Mouse (Mus musculus): ENCODE data around the gene Edn3. TPM values are rescaled to one million over a fixed set of nuclear protein-coding genes. Genes with fewer than 3 reads are reported as not detected.

Gene Edn3
- polyA plus RNA-seq, 1 experiment from 2014 or later = 0.36 TPM

- Histone ChIP-seq H3K4me1 (ENCODE audit: control insufficient read depth in 2 of 2, insufficient read depth in 2 of 2, low read length in 2 of 2) (no peaks in the 10 kb centered on the region), H3K27me3 (ENCODE audit: control insufficient read depth, insufficient read depth, low read length) (no peaks in the 10 kb centered on the region), H3K4me2 (ENCODE audit: low read length) (no peak overlapping the region), H3K4me3 (ENCODE audit: control insufficient read depth in 1 of 2, insufficient read depth in 1 of 2, low read depth in 1 of 2, low read length in 2 of 2) (no peak overlapping the region), H3K9ac (ENCODE audit: low read length) (no peak overlapping the region), H3K9me3 (ENCODE audit: control insufficient read depth, low read length) (no peaks in the 10 kb centered on the region), H3K27ac (replicated peaks in 1 of 2; ENCODE audit: control insufficient read depth in 1 of 2, insufficient read depth in 1 of 2, low read depth in 2 of 2, low read length in 2 of 2) (no peak overlapping the region), H3K36me3 (ENCODE audit: control insufficient read depth, insufficient read depth, low read length) (no peaks in the 10 kb centered on the region)
- ATAC-seq (ENCODE audit: insufficient number of reproducible peaks, insufficient read depth, low FRiP score, low read depth) = no peak
- WGBS = 67% methylated on average over 1 of the region's 1 CpGs
Measured at GRCm38 (mm10) chr2:174747182-174747581, 13.2 kb upstream of the Edn3 start.

GRCm38 (mm10) chr2:174748381-174748780 is 12.0 kb upstream of the Edn3 start:
- Histone ChIP-seq H3K4me3 (ENCODE audit: control insufficient read depth in 1 of 2, insufficient read depth in 1 of 2, low read depth in 1 of 2, low read length in 2 of 2) (no peak overlapping the region), H3K36me3 (ENCODE audit: control insufficient read depth, insufficient read depth, low read length) (no peaks in the 10 kb centered on the region), H3K4me1 (ENCODE audit: control insufficient read depth in 2 of 2, insufficient read depth in 2 of 2, low read length in 2 of 2) (no peaks in the 10 kb centered on the region), H3K4me2 (ENCODE audit: low read length) (no peak overlapping the region), H3K9ac (ENCODE audit: low read length) (no peak overlapping the region), H3K9me3 (ENCODE audit: control insufficient read depth, low read length) (no peaks in the 10 kb centered on the region), H3K27ac (replicated peaks in 1 of 2; ENCODE audit: control insufficient read depth in 1 of 2, insufficient read depth in 1 of 2, low read depth in 2 of 2, low read length in 2 of 2) (no peak overlapping the region), H3K27me3 (ENCODE audit: control insufficient read depth, insufficient read depth, low read length) (no peaks in the 10 kb centered on the region)
- ATAC-seq (ENCODE audit: insufficient number of reproducible peaks, insufficient read depth, low FRiP score, low read depth) = no peak
- 69% methylated on average over 8 of the region's 8 CpGs for WGBS

- H3K27ac ChIP-seq (replicated peaks in 1 of 2; ENCODE audit: control insufficient read depth in 1 of 2, insufficient read depth in 1 of 2, low read depth in 2 of 2, low read length in 2 of 2) = no peak overlapping the region
Measured at GRCm38 (mm10) chr2:174753197-174753596, 7.2 kb upstream of the Edn3 start.

GRCm38 (mm10) chr2:174754231-174754630 is 6.2 kb upstream of the Edn3 start:
- no peak overlapping the region for H3K4me2 ChIP-seq (ENCODE audit: low read length)
- 69% methylated on average over 1 of the region's 1 CpGs for WGBS
- H3K9me3 ChIP-seq (ENCODE audit: control insufficient read depth, low read length) = no peaks in the 10 kb centered on the region
- no peak overlapping the region for H3K27ac ChIP-seq (replicated peaks in 1 of 2; ENCODE audit: control insufficient read depth in 1 of 2, insufficient read depth in 1 of 2, low read depth in 2 of 2, low read length in 2 of 2)
- H3K36me3 ChIP-seq (ENCODE audit: control insufficient read depth, insufficient read depth, low read length) = no peaks in the 10 kb centered on the region
- no peak for ATAC-seq (ENCODE audit: insufficient number of reproducible peaks, insufficient read depth, low FRiP score, low read depth)
- H3K4me1 ChIP-seq (ENCODE audit: control insufficient read depth in 2 of 2, insufficient read depth in 2 of 2, low read length in 2 of 2) = no peaks in the 10 kb centered on the region
- no peak overlapping the region for H3K9ac ChIP-seq (ENCODE audit: low read length)
- H3K27me3 ChIP-seq (ENCODE audit: control insufficient read depth, insufficient read depth, low read length) = no peaks in the 10 kb centered on the region
- no peak overlapping the region for H3K4me3 ChIP-seq (ENCODE audit: control insufficient read depth in 1 of 2, insufficient read depth in 1 of 2, low read depth in 1 of 2, low read length in 2 of 2)

More at GRCm38 (mm10) chr2:174753197-174753596, 7.2 kb upstream of the Edn3 start:
- Histone ChIP-seq H3K4me1 (ENCODE audit: control insufficient read depth in 2 of 2, insufficient read depth in 2 of 2, low read length in 2 of 2) (no peaks in the 10 kb centered on the region), H3K9me3 (ENCODE audit: control insufficient read depth, low read length) (no peaks in the 10 kb centered on the region), H3K4me3 (ENCODE audit: control insufficient read depth in 1 of 2, insufficient read depth in 1 of 2, low read depth in 1 of 2, low read length in 2 of 2) (no peak overlapping the region), H3K27me3 (ENCODE audit: control insufficient read depth, insufficient read depth, low read length) (no peaks in the 10 kb centered on the region), H3K36me3 (ENCODE audit: control insufficient read depth, insufficient read depth, low read length) (no peaks in the 10 kb centered on the region), H3K4me2 (ENCODE audit: low read length) (no peak overlapping the region), H3K9ac (ENCODE audit: low read length) (no peak overlapping the region)
- WGBS = 89% methylated on average over 1 of the region's 1 CpGs
- ATAC-seq (ENCODE audit: insufficient number of reproducible peaks, insufficient read depth, low FRiP score, low read depth) = no peak

GRCm38 (mm10) chr2:174759189-174759588 is 1.2 kb upstream of the Edn3 start:
- Histone ChIP-seq H3K4me3 (ENCODE audit: control insufficient read depth in 1 of 2, insufficient read depth in 1 of 2, low read depth in 1 of 2, low read length in 2 of 2) (no peak overlapping the region), H3K4me1 (ENCODE audit: control insufficient read depth in 2 of 2, insufficient read depth in 2 of 2, low read length in 2 of 2) (no peaks in the 10 kb centered on the region; a peak in 1 of 4 replicates), H3K9ac (ENCODE audit: low read length) (no peak overlapping the region), H3K27ac (replicated peaks in 1 of 2; ENCODE audit: control insufficient read depth in 1 of 2, insufficient read depth in 1 of 2, low read depth in 2 of 2, low read length in 2 of 2) (no peak overlapping the region), H3K4me2 (ENCODE audit: low read length) (no peak overlapping the region), H3K27me3 (ENCODE audit: control insufficient read depth, insufficient read depth, low read length) (peaks cover 28% of the 10 kb centered on the region), H3K9me3 (ENCODE audit: control insufficient read depth, low read length) (no peaks in the 10 kb centered on the region), H3K36me3 (ENCODE audit: control insufficient read depth, insufficient read depth, low read length) (no peaks in the 10 kb centered on the region)
- 75% methylated on average over 4 of the region's 4 CpGs for WGBS
- no peak for ATAC-seq (ENCODE audit: insufficient number of reproducible peaks, insufficient read depth, low FRiP score, low read depth)

GRCm38 (mm10) chr2:174761452-174762101 is 1.2 kb downstream of the Edn3 start:
- no peak overlapping the region for H3K27ac ChIP-seq (replicated peaks in 1 of 2; ENCODE audit: control insufficient read depth in 1 of 2, insufficient read depth in 1 of 2, low read depth in 2 of 2, low read length in 2 of 2)
- no peak for ATAC-seq (ENCODE audit: insufficient number of reproducible peaks, insufficient read depth, low FRiP score, low read depth)

GRCm38 (mm10) chr2:174762310-174762709 is 1.9 kb downstream of the Edn3 start:
- H3K27me3 ChIP-seq (ENCODE audit: control insufficient read depth, insufficient read depth, low read length) = peaks cover 28% of the 10 kb centered on the region

More at GRCm38 (mm10) chr2:174761452-174762101, 1.2 kb downstream of the Edn3 start:
- H3K9ac ChIP-seq (ENCODE audit: low read length) = no peak overlapping the region
- H3K27me3 ChIP-seq (ENCODE audit: control insufficient read depth, insufficient read depth, low read length) = peaks cover 28% of the 10 kb centered on the region
- H3K36me3 ChIP-seq (ENCODE audit: control insufficient read depth, insufficient read depth, low read length) = no peaks in the 10 kb centered on the region
- 41% methylated on average over 6 of the region's 6 CpGs for WGBS
- H3K9me3 ChIP-seq (ENCODE audit: control insufficient read depth, low read length) = no peaks in the 10 kb centered on the region
- H3K4me2 ChIP-seq (ENCODE audit: low read length) = peak overlapping the region; percentile 89
- no peak overlapping the region for H3K4me3 ChIP-seq (ENCODE audit: control insufficient read depth in 1 of 2, insufficient read depth in 1 of 2, low read depth in 1 of 2, low read length in 2 of 2)
- H3K4me1 ChIP-seq (ENCODE audit: control insufficient read depth in 2 of 2, insufficient read depth in 2 of 2, low read length in 2 of 2) = no peaks in the 10 kb centered on the region; a peak in 1 of 4 replicates

More at GRCm38 (mm10) chr2:174762310-174762709, 1.9 kb downstream of the Edn3 start:
- Histone ChIP-seq H3K9ac (ENCODE audit: low read length) (no peak overlapping the region), H3K27ac (replicated peaks in 1 of 2; ENCODE audit: control insufficient read depth in 1 of 2, insufficient read depth in 1 of 2, low read depth in 2 of 2, low read length in 2 of 2) (no peak overlapping the region), H3K4me3 (ENCODE audit: control insufficient read depth in 1 of 2, insufficient read depth in 1 of 2, low read depth in 1 of 2, low read length in 2 of 2) (no peak overlapping the region), H3K4me1 (ENCODE audit: control insufficient read depth in 2 of 2, insufficient read depth in 2 of 2, low read length in 2 of 2) (no peaks in the 10 kb centered on the region; a peak in 1 of 4 replicates), H3K4me2 (ENCODE audit: low read length) (no peak overlapping the region), H3K36me3 (ENCODE audit: control insufficient read depth, insufficient read depth, low read length) (no peaks in the 10 kb centered on the region), H3K9me3 (ENCODE audit: control insufficient read depth, low read length) (no peaks in the 10 kb centered on the region)
- no peak for ATAC-seq (ENCODE audit: insufficient number of reproducible peaks, insufficient read depth, low FRiP score, low read depth)
- WGBS = 98% methylated on average over 2 of the region's 2 CpGs
